Mouse (Mus musculus): Measurements from ENCODE around the gene Ttll4.

GRCm38 (mm10) chr1:74726114-74726513 lies 64.6 kb downstream of the Ttll4 start:
- TF ChIP-seq CTCF (IDR thresholded peaks at IDR 0.05; ENCODE audit: low read depth) (no peak), EP300 (IDR thresholded peaks at IDR 0.05; ENCODE audit: low read depth) (no peak)

Measured in heart, postnatal 0 days (tissue).